ENCODE assay signal across 8 mouse cellular contexts in genomic region chr14:25765921-25766320, GRCm38 (mm10). TPM values are rescaled to one million over a fixed set of nuclear protein-coding genes. Genes with fewer than 3 reads are reported as not detected.
DNase-seq lines count a peak whose midpoint lies in the region; ATAC-seq lines count a peak whose summit lies in the region.

No protein-coding gene starts in this region.

- H3K36me3 ChIP-seq in neural tube, embryonic 12.5 days, result no peaks in the 10 kb centered on the region

- peak; percentile 58 for DNase-seq in gastrocnemius, postnatal 14 days
- no peak for DNase-seq in gastrocnemius, adult 8-10 months (ENCODE audit: low spot score in 2 of 2)
- peak; percentile 93 for DNase-seq in brain, adult 2 months (ENCODE audit: low read depth, low spot score)
- DNase-seq in left cerebral cortex, adult 18-20 months (ENCODE audit: low spot score in 2 of 2), result peak; percentile 50 to 58
- no peak for DNase-seq in T-cell, adult 2 months (ENCODE audit: low spot score)

- WGBS in neural tube, embryonic 12.5 days, result 16% methylated on average over 8 of the region's 8 CpGs

- peak overlapping the region; percentile 1; the same call in 1 of the 2 replicates for H3K27ac ChIP-seq in neural tube, embryonic 12.5 days

- peak overlapping the region; percentile 70 for H3K4me3 ChIP-seq in neural tube, embryonic 12.5 days

- no peaks in the 10 kb centered on the region for H3K27me3 ChIP-seq in neural tube, embryonic 12.5 days (replicated peaks)

- H3K9me3 ChIP-seq in neural tube, embryonic 12.5 days, result no peaks in the 10 kb centered on the region

- peaks cover 42% of the 10 kb centered on the region for H3K4me1 ChIP-seq in neural tube, embryonic 12.5 days

- ATAC-seq in frontal cortex, adult (ENCODE audit: low TSS enrichment), result peak; percentile 63
- peak; percentile 65 for ATAC-seq in neural tube, embryonic 12.5 days (ENCODE audit: low FRiP score, low read depth)
- ATAC-seq in erythroblast, adult 5-6 weeks (replicated peaks; ENCODE audit: low FRiP score, poor library complexity, severe bottlenecking), result no peak

- no peak overlapping the region for H3K9ac ChIP-seq in neural tube, embryonic 12.5 days

- H3K4me2 ChIP-seq in neural tube, embryonic 12.5 days (replicated peaks), result peak overlapping the region; percentile 96

- intact Hi-C loops in gastrocnemius, postnatal 14 days (cut with DNase I; ENCODE audit: low total_unique reads), result no loop called here

RNA-seq across cellular contexts. Expression of gene Zcchc24, which starts 2.9 kb away (rescaled TPM):
- 10 to 100 TPM; 45.2 to 45.5 TPM for total RNA-seq in gastrocnemius, postnatal 14 days (2021)
- 10 to 100 TPM; 54.4 to 82.7 (median 64.0) TPM for total RNA-seq in gastrocnemius, adult 8-10 months (2022)
- total RNA-seq in left cerebral cortex, adult 18-20 months (2021), result 10 to 100 TPM; 47.4 to 47.7 TPM
- polyA plus RNA-seq in neural tube, embryonic 12.5 days (2016; fragmentation: Nextera tagmentation; extraction: Ambion mirVana), result 21.5 and 22.2 TPM in 2 replicates
- 2.7 TPM in 1 of 2 replicates, not detected in the other for total RNA-seq in erythroblast, adult 5-6 weeks (2015; ENCODE audit: low replicate concordance)
- total RNA-seq in erythroblast, adult 5-6 weeks (2017; ENCODE audit: low replicate concordance), result 0.94 and 0.98 TPM in 2 replicates

Comparison
In these comparisons a context has a peak if more than half of its experiments do, and no peak if none do; other contexts are left out.
1. DNase-seq: peak in gastrocnemius, postnatal 14 days (single experiment), brain, adult 2 months (single experiment) and left cerebral cortex, adult 18-20 months (2 of 2); none in gastrocnemius, adult 8-10 months (0 of 2) and T-cell, adult 2 months (single experiment).
2. RNA of gene Zcchc24, which starts 2.9 kb away (total RNA-seq): 54.4 to 82.7 TPM in gastrocnemius, adult 8-10 months, 47.4 to 47.7 TPM in left cerebral cortex, adult 18-20 months and 45.2 to 45.5 TPM in gastrocnemius, postnatal 14 days; 0.94 to 2.7 TPM in erythroblast, adult 5-6 weeks; every median in the first group is over 10 times any median in the second.